9 mouse cellular contexts compared by ENCODE assay signal in the genomic region with DNA sequence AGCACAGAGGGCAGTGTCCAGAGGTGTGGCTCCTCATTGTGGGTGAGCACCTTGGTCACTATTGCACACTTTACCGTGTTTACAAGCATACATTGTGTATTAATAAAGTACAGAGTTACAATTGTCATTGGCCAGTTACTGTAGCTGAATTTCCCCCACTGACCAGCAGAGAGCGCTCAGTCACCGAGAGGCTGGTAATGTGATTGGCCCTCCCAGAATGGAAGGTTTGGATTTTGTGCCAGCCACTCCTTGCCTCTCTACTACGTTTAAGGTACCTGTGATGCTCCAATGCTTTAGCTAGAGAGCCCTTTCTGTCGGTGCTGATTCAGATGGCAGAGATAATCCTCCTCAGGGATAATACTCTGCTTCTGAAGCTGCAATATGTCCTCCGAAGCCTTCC. TPM values are rescaled to one million over a fixed set of nuclear protein-coding genes. Genes with fewer than 3 reads are reported as not detected.
A peak's percentile ranks its signal among the peaks of the same experiment; 100 is the strongest.
DNase-seq lines count a peak whose midpoint lies in the region; ATAC-seq and TF ChIP-seq lines count a peak whose summit lies in the region.
"Had no signal": no experiment of that assay in that cellular context is flagged by ENCODE, and none has a peak within 500 bp of the region (broad histone marks: within the 10 kb centered on the region; RNA-seq: fewer than 3 reads in every experiment).

No protein-coding gene starts in this region.

- no peaks in the 10 kb centered on the region for H3K27me3 ChIP-seq in midbrain, embryonic 10.5 days (ENCODE audit: low read depth, poor library complexity, severe bottlenecking)
- H3K27me3 ChIP-seq in midbrain, embryonic 15.5 days (replicated peaks) = no peaks in the 10 kb centered on the region
- no peaks in the 10 kb centered on the region for H3K27me3 ChIP-seq in forebrain, postnatal 0 days (ENCODE audit: insufficient read depth, low read length)
- H3K27me3 ChIP-seq in liver, adult 2 months (ENCODE audit: control insufficient read depth, insufficient read depth, low read length) = no peaks in the 10 kb centered on the region

- TF ChIP-seq CTCF in forebrain, postnatal 0 days (IDR thresholded peaks at IDR 0.05; ENCODE audit: low read depth) = peak; percentile 95
- peak; percentile 80 for TF ChIP-seq CTCF in liver, adult 2 months (IDR thresholded peaks at IDR 0.05; ENCODE audit: low read depth, low read length)

- H3K4me1 ChIP-seq in midbrain, embryonic 10.5 days = peaks cover 38% of the 10 kb centered on the region
- H3K4me1 ChIP-seq in midbrain, embryonic 15.5 days = peaks cover 6% of the 10 kb centered on the region
- no peaks in the 10 kb centered on the region for H3K4me1 ChIP-seq in forebrain, postnatal 0 days (ENCODE audit: insufficient read depth)
- no peaks in the 10 kb centered on the region for H3K4me1 ChIP-seq in liver, adult 2 months (ENCODE audit: control insufficient read depth, insufficient read depth, low read length)

- H3K79me2 ChIP-seq in liver, adult 2 months (ENCODE audit: control insufficient read depth, insufficient read depth, low read length) = no peaks in the 10 kb centered on the region

- no peak; the same call in 1 of the 2 replicates for ATAC-seq in midbrain, embryonic 15.5 days (replicated peaks)
- ATAC-seq in forebrain, postnatal 0 days = peak; percentile 77; the same call in 1 of the 2 replicates

- TF ChIP-seq POLR2A in liver, adult 2 months (IDR thresholded peaks at IDR 0.05; ENCODE audit: extremely low read depth, insufficient read depth, low read length) = no peak

- H3K36me3 ChIP-seq in midbrain, embryonic 10.5 days = no peaks in the 10 kb centered on the region
- H3K36me3 ChIP-seq in midbrain, embryonic 15.5 days (replicated peaks) = no peaks in the 10 kb centered on the region
- no peaks in the 10 kb centered on the region for H3K36me3 ChIP-seq in forebrain, postnatal 0 days (ENCODE audit: insufficient read depth)
- H3K36me3 ChIP-seq in liver, adult 2 months (ENCODE audit: control insufficient read depth, insufficient read depth, low read length) = no peaks in the 10 kb centered on the region; the same call in 1 of the 2 replicates

- peak; percentile 67 for DNase-seq in midbrain, embryonic 10.5 days (ENCODE audit: low spot score)
- DNase-seq in c-Kit-positive CD71-negative TER-119-negative erythroid progenitor cells, embryonic 14.5 days (ENCODE audit: low read depth) = peak; percentile 28
- DNase-seq in forebrain, postnatal 0 days = peak; percentile 83
- peak; percentile 28 to 72 for DNase-seq in kidney, adult 8-10 months
- DNase-seq in liver, adult 2 months (ENCODE audit: extremely low read depth, low read depth, low spot score) = peak; percentile 10
- peak; percentile 64 for DNase-seq in ovary, postnatal 14 days (ENCODE audit: low spot score)
- peak; percentile 84 for DNase-seq in thymus, postnatal 4 days

- no peak overlapping the region for H3K9ac ChIP-seq in midbrain, embryonic 15.5 days
- no peak overlapping the region for H3K9ac ChIP-seq in forebrain, postnatal 0 days
- H3K9ac ChIP-seq in liver, adult 2 months (ENCODE audit: low read depth, low read length) = no peak overlapping the region

- H3K27ac ChIP-seq in midbrain, embryonic 10.5 days (replicated peaks) = peak overlapping the region; percentile 46; the same call in 1 of the 2 replicates
- no peak overlapping the region for H3K27ac ChIP-seq in midbrain, embryonic 15.5 days
- no peak overlapping the region for H3K27ac ChIP-seq in forebrain, postnatal 0 days (ENCODE audit: low read depth, low read length)
- no peak overlapping the region for H3K27ac ChIP-seq in liver, adult 2 months (replicated peaks; ENCODE audit: insufficient read depth, low read depth, low read length)

- H3K4me2 ChIP-seq in midbrain, embryonic 15.5 days = no peak overlapping the region
- H3K4me2 ChIP-seq in forebrain, postnatal 0 days (ENCODE audit: low read depth) = no peak overlapping the region

- no peak overlapping the region for H3K4me3 ChIP-seq in midbrain, embryonic 10.5 days
- no peak overlapping the region for H3K4me3 ChIP-seq in midbrain, embryonic 15.5 days
- no peak overlapping the region for H3K4me3 ChIP-seq in forebrain, postnatal 0 days (ENCODE audit: low read depth, low read length)
- H3K4me3 ChIP-seq in liver, adult 2 months (ENCODE audit: insufficient read depth, low read depth, low read length) = no peak overlapping the region
- H3K4me3 ChIP-seq: erythroblast, embryonic 14.5 days had no signal

- 20% methylated on average over 6 of the region's 6 CpGs for WGBS in midbrain, embryonic 10.5 days
- 19% methylated on average over 6 of the region's 6 CpGs for WGBS in midbrain, embryonic 15.5 days
- 17% methylated on average over 6 of the region's 6 CpGs for WGBS in forebrain, postnatal 0 days
- 24% methylated on average over 6 of the region's 6 CpGs for WGBS in liver, adult 2 months

- no peaks in the 10 kb centered on the region for H3K9me3 ChIP-seq in midbrain, embryonic 10.5 days (replicated peaks)
- no peaks in the 10 kb centered on the region for H3K9me3 ChIP-seq in midbrain, embryonic 15.5 days
- no peaks in the 10 kb centered on the region for H3K9me3 ChIP-seq in forebrain, postnatal 0 days (ENCODE audit: low read length)

RNA-seq across cellular contexts. Expression of a gene that starts 38.2 kb away (rescaled TPM):
- polyA plus RNA-seq in midbrain, embryonic 10.5 days (2016; fragmentation: Nextera tagmentation; extraction: Ambion mirVana) = 47.0 and 47.8 TPM in 2 replicates
- polyA plus RNA-seq in midbrain, embryonic 15.5 days (2015; fragmentation: Nextera tagmentation; extraction: Ambion mirVana) = 59.5 and 60.8 TPM in 2 replicates
- 11.1 and 21.6 TPM in 2 replicates for total RNA-seq in forebrain, postnatal 0 days (2014; rRNA removed)
- polyA plus RNA-seq in forebrain, postnatal 0 days (2015; fragmentation: Nextera tagmentation; extraction: Ambion mirVana) = 67.8 and 78.9 TPM in 2 replicates
- 11.1 and 12.9 TPM in 2 replicates for total RNA-seq in liver, adult 2 months (2014; rRNA removed)
- 1.9 and 3.5 TPM in 2 replicates for polyA plus RNA-seq in liver, adult 2 months (2012; rRNA removed)

RNA-seq across cellular contexts. Expression of a gene that starts 38.7 kb away (rescaled TPM):
- polyA plus RNA-seq in midbrain, embryonic 10.5 days (2016; fragmentation: Nextera tagmentation; extraction: Ambion mirVana) = 0.56 and 0.78 TPM in 2 replicates
- polyA plus RNA-seq in midbrain, embryonic 15.5 days (2015; fragmentation: Nextera tagmentation; extraction: Ambion mirVana) = 5.0 and 5.1 TPM in 2 replicates
- 3.0 and 4.2 TPM in 2 replicates for total RNA-seq in forebrain, postnatal 0 days (2014; rRNA removed)
- 2.6 and 4.8 TPM in 2 replicates for polyA plus RNA-seq in forebrain, postnatal 0 days (2015; fragmentation: Nextera tagmentation; extraction: Ambion mirVana)
- not detected in 2 replicates for total RNA-seq in liver, adult 2 months (2014; rRNA removed)
- not detected in 2 replicates for polyA plus RNA-seq in liver, adult 2 months (2012; rRNA removed)
- polyA plus RNA-seq: erythroblast, embryonic 14.5 days had no signal

Comparison
In these comparisons a context has a peak if more than half of its experiments do, and no peak if none do; other contexts are left out.
1. DNase-seq: peak in every context shown above with its lines; median percentile 84 in thymus, postnatal 4 days; 83 in forebrain, postnatal 0 days; 67 in midbrain, embryonic 10.5 days; 64 in ovary, postnatal 14 days; 50 in kidney, adult 8-10 months; 28 in c-Kit-positive CD71-negative TER-119-negative erythroid progenitor cells, embryonic 14.5 days; 10 in liver, adult 2 months.
2. RNA of a gene that starts 38.2 kb away (polyA plus RNA-seq): 67.8 to 78.9 TPM in forebrain, postnatal 0 days, 59.5 to 60.8 TPM in midbrain, embryonic 15.5 days and 47.0 to 47.8 TPM in midbrain, embryonic 10.5 days; 1.9 to 3.5 TPM in liver, adult 2 months; every median in the first group is over 10 times any median in the second.